Mouse (Mus musculus): ENCODE data around the gene Gimap3.

The Gimap3 gene

DNA sequence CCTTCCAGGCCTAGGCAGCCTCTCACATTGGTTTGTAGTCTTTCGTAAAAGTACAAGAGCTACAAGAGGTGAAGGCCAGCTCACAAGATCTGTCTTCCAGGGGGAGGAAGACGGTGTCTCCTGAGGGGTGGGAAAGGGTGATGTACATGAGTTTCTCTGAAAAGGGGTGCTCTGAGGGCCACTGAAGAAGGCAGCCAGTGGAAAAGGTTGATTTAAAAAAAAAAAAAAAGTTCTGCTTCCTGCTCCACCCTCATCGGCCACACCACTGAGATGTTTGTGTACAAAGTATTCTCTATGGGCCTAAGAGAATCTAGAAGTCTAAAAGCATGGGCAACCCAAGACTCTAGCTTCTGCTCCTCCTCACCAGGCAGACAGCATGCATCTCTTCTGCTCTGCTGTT, at the start of gene Gimap3:
TSS of gene Gimap3 (minus strand) at position 156 of the 400 bp plus-strand sequence.
- DNase-seq (ENCODE audit: extremely low spot score, low spot score) = no peak

DNA sequence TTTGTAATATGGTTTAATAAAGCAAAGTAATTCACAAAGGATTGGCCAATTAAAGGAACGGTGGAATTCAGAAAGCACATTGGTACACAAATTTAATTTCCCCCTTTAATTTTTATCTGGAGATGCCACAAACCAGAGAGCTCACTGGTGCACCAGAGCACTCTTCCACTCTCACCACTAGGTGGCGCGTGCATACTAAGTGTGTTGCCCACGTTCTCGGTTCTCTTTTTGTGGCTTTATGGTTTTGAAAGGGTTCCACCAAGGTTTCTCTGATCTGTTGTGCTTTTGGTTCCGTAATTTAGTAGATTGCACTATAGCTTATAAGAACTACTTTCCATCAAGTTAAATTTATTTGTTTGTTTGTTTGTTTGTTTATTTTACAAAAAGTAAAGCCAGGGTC, 47.2 kb upstream of the Gimap3 start:
- peak; percentile 61 for DNase-seq (ENCODE audit: extremely low spot score, low spot score)

GRCm38 (mm10) chr6:48815013-48815412, 44.4 kb upstream of the Gimap3 start:
- no peak for DNase-seq (ENCODE audit: extremely low spot score, low spot score)

DNA sequence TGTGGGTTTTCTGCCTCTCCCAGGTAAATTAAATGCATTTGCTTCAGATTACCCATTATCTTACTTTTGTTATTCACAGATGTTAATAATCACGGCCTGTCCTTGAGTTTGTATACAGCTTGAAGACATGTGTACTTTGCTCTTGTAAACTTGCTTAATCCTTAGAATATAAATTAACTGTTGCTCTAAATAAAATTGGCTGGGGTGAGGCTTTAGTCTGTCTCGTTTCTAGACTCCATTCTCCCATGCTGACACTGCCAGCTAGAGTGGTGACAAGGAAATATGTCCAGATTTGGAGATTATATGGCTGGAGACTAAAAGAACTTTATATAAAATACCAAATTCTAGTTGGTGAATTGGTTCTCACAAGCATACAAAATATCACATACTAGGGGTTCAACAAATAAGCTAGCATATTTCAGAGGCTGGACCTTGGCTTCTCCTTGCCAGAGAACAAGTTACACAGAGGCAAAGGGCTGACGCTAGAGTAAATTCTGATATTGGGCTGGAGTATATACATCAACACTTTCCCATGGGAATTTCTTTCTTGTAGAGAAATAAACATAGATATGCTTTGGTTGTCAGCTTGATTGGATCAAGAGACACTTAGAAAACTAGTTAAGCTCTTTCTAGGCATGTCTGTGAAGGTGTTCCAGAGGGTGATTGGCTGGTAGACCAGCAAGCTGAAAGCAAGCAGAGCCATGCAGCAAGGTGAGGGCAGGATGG, 39.0 kb upstream of the Gimap3 start:
- no peak for DNase-seq (ENCODE audit: extremely low spot score, low spot score)

DNA sequence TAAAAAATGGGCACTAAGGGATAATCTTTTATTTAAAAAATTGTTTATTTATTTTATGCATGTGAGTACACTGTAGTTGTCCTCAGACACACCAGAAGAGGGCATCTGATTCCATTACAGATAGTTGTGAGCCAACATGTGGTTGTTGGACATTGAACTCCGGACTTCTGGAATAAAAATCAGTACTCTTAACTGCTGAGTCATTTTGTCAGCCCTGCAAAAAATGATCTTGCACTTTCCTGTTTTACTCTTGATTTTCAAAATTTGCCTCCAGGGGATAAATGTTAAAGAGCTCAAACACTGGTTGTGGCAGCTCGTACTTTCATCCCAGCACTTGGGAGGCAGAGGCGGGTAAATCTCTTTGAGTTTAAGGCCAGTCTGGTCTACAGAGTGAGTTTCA, 36.1 kb upstream of the Gimap3 start:
- DNase-seq (ENCODE audit: extremely low spot score, low spot score) = no peak

- DNase-seq (ENCODE audit: extremely low spot score, low spot score) = no peak
Observed at GRCm38 (mm10) chr6:48804346-48804745, 33.7 kb upstream of the Gimap3 start.

DNA sequence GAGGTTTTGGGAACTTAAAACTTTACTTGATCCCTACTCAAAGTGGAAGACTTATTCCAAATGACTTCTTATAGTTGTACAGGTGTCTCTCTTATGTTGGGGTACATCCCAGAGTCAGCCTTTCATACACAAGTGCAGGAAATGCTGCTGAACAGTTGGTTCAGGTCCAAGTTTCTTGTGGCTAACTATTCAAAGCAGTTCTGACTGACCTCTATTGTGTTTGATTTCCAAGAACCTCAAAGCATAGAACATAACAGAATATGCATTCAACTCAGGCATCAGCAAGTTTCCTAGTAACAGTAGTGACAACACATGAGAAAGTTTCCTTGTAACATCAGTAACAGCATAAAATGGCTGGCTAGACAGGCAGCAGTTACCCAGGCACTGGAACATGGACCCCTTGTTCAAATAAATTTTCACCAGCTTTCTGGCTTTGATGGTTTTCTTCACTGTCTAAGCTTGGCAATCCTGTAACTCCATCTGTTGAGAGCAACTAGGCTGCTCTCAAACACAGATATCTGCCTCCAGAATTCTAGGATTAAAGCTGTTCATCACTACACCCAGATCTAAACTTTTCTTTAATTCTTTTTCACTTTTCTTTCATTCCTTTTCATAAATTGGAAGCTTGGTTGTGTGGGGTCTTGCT, 32.9 kb upstream of the Gimap3 start:
- no peak for DNase-seq (ENCODE audit: extremely low spot score, low spot score)

GRCm38 (mm10) chr6:48801897-48802296, 31.2 kb upstream of the Gimap3 start:
- DNase-seq (ENCODE audit: extremely low spot score, low spot score) = no peak

- DNase-seq (ENCODE audit: extremely low spot score, low spot score) = no peak
Observed at GRCm38 (mm10) chr6:48787867-48788266, 17.2 kb upstream of the Gimap3 start.

DNA sequence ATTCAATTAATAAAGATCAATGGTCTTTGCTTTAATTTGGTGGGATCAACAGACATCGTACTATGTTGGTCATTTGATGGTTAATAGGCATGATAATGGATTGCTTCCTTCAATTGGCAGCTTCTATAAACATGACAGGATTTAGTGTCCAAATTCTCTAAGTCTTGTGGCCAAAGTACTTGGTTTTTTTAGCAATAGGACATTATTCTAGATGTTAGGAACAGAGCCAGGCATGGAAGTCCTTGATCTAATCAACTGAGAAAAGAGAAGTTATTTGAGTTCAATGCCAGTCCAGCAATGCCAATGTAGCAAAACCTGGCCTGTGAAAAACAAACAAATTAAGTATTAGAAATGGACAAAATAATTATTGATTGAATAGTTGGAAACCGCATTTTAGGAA, 14.9 kb upstream of the Gimap3 start:
- DNase-seq (ENCODE audit: extremely low spot score, low spot score) = no peak

GRCm38 (mm10) chr6:48785189-48785588, 14.5 kb upstream of the Gimap3 start:
- DNase-seq (ENCODE audit: extremely low spot score, low spot score) = no peak

- DNase-seq (ENCODE audit: extremely low spot score, low spot score) = no peak
Observed at GRCm38 (mm10) chr6:48784406-48784805, 13.8 kb upstream of the Gimap3 start.

DNA sequence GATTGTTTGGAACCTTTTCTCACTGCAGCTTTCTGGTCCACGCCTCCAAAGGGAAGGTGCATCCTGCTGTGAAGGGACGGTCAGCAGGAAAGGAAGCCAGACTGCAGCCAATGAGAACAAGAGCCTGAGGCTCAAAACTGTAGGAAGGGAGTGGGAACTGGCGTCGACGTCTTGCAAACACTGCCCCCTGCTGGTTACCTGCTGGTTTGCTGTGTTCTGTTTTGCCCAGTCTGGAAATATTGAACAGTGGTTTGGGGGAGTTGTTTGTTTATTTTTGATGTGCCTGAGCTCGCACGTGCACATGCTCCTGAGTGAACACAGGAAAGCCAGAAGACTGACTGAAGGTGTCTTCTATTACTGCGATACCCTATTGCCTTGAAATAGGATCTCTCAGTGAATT, 1.4 kb upstream of the Gimap3 start:
- peak; percentile 80 for DNase-seq (ENCODE audit: extremely low spot score, low spot score)

DNA sequence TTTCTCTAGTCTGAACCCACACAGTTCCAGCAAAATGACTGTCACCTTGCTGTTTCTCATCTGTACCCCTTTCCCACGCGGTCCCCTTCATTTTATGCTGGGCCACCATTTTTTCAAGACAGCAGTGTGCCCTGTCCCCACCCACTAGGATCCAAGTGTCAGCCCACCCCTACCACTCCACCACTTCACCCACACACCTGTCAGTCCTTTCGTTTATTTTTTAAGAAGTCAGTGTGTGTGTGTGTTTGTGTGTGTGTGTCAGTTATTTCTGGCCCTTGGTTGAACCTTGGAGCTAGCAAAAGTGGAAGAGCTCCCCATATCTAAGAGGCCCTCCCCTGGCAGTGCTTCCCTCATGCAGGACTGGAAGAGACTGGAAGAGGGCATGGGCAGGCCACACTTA, 1.7 kb downstream of the Gimap3 start:
- DNase-seq (ENCODE audit: extremely low spot score, low spot score) = no peak

DNA sequence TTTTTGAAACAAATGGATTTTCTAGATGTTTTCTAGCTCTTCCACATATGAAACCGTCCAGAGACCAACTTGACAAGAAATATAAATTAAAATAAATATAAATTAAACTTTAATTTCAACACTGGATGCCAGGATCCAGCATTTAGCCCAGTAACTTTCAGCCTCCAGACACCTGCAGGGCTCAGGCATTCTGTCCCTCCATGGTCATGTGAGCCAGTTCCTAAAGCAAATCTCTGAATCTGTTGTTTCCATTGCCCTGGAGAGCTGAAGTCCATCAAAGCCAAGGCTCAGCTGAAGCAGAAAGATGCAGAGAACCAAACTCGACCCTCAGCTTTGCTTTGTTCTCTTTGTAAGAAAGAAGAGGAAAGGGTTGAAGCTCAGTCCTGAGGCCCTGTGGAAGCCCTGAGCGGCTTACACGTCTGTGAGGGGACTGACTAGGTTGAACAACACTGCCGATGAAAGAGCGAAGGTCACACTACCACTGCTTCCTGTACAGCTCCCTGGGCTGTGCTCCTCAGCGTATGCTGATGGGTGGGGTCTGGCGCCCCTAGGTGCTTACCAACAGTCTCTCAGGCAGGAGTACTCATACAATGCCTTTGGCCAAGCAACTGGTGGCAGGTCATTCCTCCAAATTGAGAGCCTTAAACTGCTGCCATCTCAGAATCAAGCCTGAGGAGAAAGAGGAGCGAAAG, 2.3 kb downstream of the Gimap3 start:
- no peak for DNase-seq (ENCODE audit: extremely low spot score, low spot score)

DNA sequence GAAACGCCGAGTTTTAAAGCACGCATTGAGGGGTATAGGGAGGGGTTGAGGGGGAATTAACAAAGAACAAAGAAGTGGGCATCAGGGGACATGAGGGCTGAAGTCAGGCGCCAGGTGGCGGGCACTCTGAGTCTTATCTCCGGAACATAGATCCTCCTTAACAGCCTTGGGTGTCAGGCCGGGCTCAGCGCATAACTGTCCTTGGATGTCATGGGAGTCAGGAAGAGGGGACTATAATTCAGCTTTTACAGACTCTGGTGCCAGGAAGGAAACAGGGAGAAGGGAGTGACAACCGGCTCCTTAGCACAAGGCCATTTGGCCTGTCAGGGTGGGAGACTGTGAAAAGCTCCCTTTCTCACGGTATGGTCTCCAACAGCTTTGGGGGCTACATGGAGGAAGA, 6.2 kb downstream of the Gimap3 start:
- no peak for DNase-seq (ENCODE audit: extremely low spot score, low spot score)

GRCm38 (mm10) chr6:48763567-48764270, 6.9 kb downstream of the Gimap3 start:
- DNase-seq (ENCODE audit: extremely low spot score, low spot score) = no peak

DNA sequence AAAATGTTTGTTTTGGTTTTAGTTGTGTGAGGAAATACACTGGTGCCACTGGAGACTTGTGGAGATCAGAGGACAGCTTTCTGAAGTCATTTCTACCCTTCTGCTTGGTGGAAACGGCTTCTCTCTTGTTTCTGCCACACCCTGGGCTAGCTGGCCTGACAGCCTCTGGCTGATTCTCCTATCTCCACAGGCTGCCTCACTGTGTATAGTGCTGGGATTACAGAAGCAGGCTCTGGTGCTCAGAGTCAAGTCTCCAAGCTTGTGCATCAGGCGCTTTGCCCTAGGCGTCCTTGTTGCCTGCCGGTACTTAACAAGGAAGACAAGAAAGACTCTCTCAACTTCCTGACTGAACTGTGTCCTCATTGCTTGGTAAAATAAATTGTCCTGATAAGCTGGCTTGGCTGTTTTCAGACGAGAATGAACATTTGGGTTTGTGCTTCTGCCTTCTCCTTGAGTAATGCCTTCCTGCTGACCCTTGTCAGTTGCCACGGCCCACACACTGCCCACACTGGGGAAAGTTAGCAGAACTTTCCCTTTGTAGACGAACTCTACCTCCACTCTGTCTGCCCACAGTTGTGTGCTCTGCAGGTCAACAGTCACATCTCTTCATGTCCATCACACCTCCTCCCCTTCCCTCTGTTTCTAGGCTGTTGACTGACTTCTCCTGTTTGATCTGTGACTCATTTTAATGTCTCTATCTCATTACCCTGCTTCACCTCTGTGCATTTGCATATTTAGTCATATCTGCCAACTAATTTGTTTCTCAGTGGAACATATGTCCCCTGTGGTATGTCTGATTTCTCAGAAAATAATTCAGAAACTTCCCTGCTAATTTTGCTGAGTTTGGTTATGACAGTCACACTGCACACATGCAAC, 23.3 kb downstream of the Gimap3 start:
- no peak for DNase-seq (ENCODE audit: extremely low spot score, low spot score)

DNA sequence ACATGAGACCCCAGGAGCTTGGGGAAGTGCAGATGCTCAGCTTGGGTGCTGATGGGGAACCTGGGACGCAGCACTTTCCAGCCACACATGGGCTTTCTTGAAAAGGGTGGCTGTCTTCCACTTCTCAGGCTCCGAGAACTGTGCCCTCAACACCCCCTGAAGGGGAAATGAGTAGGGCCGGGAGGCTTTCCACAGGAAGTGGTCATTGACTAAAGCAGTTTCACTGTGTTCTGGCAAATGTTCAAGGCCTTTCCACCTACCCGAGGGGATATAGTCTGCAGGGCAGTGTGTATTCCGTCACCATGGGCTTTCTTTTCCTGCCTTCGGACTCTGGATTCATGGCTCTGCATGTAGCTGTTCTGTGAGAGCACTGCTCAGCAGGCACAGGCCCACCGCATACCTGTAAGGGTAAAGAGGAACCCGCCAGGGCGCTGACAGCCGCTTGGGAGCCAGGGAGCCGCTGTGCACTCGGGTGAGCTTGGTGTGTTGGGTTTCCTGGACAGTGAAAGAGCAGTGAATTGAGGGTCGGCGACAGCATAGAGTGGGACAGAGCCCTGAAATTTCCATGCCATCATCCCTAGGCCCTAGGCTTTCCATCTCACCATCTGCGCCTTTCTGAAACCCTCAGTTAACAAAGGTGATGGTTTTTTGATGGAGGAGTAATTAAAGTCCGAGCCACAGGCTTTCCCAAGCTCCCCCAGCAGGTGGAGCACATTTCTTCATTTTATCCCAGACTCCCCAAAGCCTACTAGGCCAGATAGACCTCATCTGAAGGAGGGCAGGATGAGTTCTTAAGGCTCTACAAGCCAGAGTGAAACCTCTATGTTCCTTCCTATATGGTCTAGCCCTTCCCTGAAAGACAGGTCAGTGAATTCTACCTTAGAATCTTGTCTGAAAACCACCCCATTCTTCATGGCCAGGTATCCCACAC, 24.4 kb downstream of the Gimap3 start, which contains the start of gene Gimap5:
TSS of gene Gimap5 (plus strand) at position 239 of the 931 bp plus-strand sequence.
- no peak for DNase-seq (ENCODE audit: extremely low spot score, low spot score)

GRCm38 (mm10) chr6:48745490-48745889, 25.2 kb downstream of the Gimap3 start:
- no peak for DNase-seq (ENCODE audit: extremely low spot score, low spot score)

Measured in neural tube, embryonic 10.5 days (tissue).